Mouse (Mus musculus) heart, postnatal 0 days (tissue): Measurements from ENCODE around the gene Gnb1. TPM values are rescaled to one million over a fixed set of nuclear protein-coding genes. Genes with fewer than 3 reads are reported as not detected.

Source experiments
- ATAC-seq: fragments of 200-750 bp; cut with Nextera tagmentation; 2 replicates; pipeline ENCODE4 v1.8.0; 2017; ENCODE audit warnings: low read depth, moderate number of reproducible peaks, moderate library complexity; ENCODE audit not compliant: insufficient read depth
- DNase-seq: peaks from one replicate; pipeline ENCODE4 v3.0.0-alpha.2; 2016; ENCODE audit warnings: low spot score
- H3K27ac ChIP-seq: fragments of 300-500 bp; sonication (generic); 2 replicates; pipeline ENCODE4 v1.5.1; 2014; ENCODE audit warnings: low read depth, mild to moderate bottlenecking
- H3K27me3 ChIP-seq: fragments of 300-500 bp; sonication (generic); 2 replicates; pipeline ENCODE4 v1.6.1; 2014; ENCODE audit warnings: low read length, mixed read lengths; ENCODE audit not compliant: control insufficient read depth, insufficient read depth
- H3K36me3 ChIP-seq: fragments of 300-500 bp; sonication (generic); replicated peaks from 2 replicates; pipeline ENCODE4 v1.6.1; 2014; ENCODE audit warnings: low read length, mixed read lengths; ENCODE audit not compliant: control insufficient read depth, insufficient read depth
- H3K4me1 ChIP-seq: fragments of 300-500 bp; sonication (generic); 2 replicates; pipeline ENCODE4 v1.6.1; 2014; ENCODE audit warnings: antibody characterized with exemption; ENCODE audit not compliant: control insufficient read depth, insufficient read depth
- H3K4me2 ChIP-seq: fragments of 300-500 bp; sonication (generic); 2 replicates; pipeline ENCODE4 v1.6.1; 2014; ENCODE audit warnings: low read depth, mild to moderate bottlenecking, low read length, moderate library complexity
- H3K4me3 ChIP-seq: fragments of 300-500 bp; sonication (generic); 2 replicates; pipeline ENCODE4 v1.5.1; 2014; ENCODE audit warnings: low read depth, low read length
- H3K9ac ChIP-seq: fragments of 300-500 bp; sonication (generic); replicated peaks from 2 replicates; pipeline ENCODE4 v1.6.1; 2014; ENCODE audit warnings: low read depth, low read length, mixed read lengths
- H3K9me3 ChIP-seq: fragments of 300-500 bp; sonication (generic); replicated peaks from 2 replicates; pipeline ENCODE4 v1.6.1; 2016; ENCODE audit warnings: low read length; ENCODE audit not compliant: control insufficient read depth
- CTCF ChIP-seq: IDR thresholded peaks from 2 replicates; pipeline ENCODE4 v1.5.1; 2016; ENCODE audit warnings: antibody characterized with exemption, control low read depth, low read depth
- EP300 ChIP-seq: IDR thresholded peaks from 2 replicates; pipeline ENCODE4 v1.6.1; 2016; ENCODE audit warnings: antibody characterized with exemption, low read depth
- WGBS: fragments of 180-500 bp; shearing (Covaris S2); extraction: QIAGEN DNeasy Blood & Tissue Kit; methylation state at CpG from one replicate; pipeline ENCODE4 v1.1.7; 2014; 5-methylcytosine and 5-hydroxymethylcytosine counted together
- polyA plus RNA-seq: library from polyadenylated mRNA; unstranded; fragments of >200 nt; fragmentation: Nextera tagmentation; extraction: Ambion mirVana; gene quantifications from 2 replicates; pipeline ENCODE4 v1.2.1, GENCODE M21; 2015
- total RNA-seq: library from RNA; depleted of rRNA; stranded (reverse); fragments of >200 nt; gene quantifications from 2 replicates; pipeline ENCODE4 v1.2.3, GENCODE M21; 2014; ENCODE audit warnings: low replicate concordance

The Gnb1 gene
- total and polyA plus RNA-seq, 2 experiments from 2014 or later: 158 to 255 TPM

- WGBS: 58% methylated on average over 4 of the region's 4 CpGs
Observed at GRCm38 (mm10) chr4:155554880-155555279, 63.7 kb downstream of the Gnb1 start.

DNA sequence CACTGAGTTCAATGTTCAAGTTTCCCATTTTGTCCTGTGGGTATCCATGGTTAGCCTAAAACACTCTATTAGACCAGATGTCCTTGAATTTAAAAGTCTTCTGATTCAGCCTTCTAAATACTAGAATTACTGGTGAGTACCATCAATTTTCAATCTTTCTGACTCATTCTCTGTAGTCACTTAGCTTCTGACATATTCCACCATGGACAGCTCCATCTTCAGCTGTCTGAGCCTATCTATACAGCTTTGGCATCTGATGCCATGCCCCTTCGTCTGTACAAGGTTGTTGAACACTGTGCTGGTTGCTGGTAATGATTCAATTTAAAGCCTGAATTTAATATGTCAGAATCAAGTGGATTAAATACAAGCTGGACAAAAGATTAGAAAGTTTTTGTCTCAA, 64.3 kb downstream of the Gnb1 start:
- Histone ChIP-seq H3K4me2 (no peak overlapping the region), H3K4me3 (no peak overlapping the region), H3K9me3 (no peaks in the 10 kb centered on the region), H3K27ac (no peak overlapping the region), H3K4me1 (peaks cover 6% of the 10 kb centered on the region), H3K36me3 (peaks cover 81% of the 10 kb centered on the region), H3K9ac (no peak overlapping the region), H3K27me3 (no peaks in the 10 kb centered on the region)
- 43% methylated on average over 1 of the region's 1 CpGs for WGBS
- no peak for TF ChIP-seq CTCF
- ATAC-seq (no peak), DNase-seq (no peak)

More at GRCm38 (mm10) chr4:155554880-155555279, 63.7 kb downstream of the Gnb1 start:
- H3K36me3 ChIP-seq: peaks cover 81% of the 10 kb centered on the region
- no peak overlapping the region for H3K4me3 ChIP-seq
- 0 out of 2 replicates have a peak, but pooled peaks cover under 1% of the 10 kb centered on the region for H3K4me1 ChIP-seq
- H3K27me3 ChIP-seq: no peaks in the 10 kb centered on the region
- H3K4me2 ChIP-seq: no peak overlapping the region
- no peak for TF ChIP-seq EP300
- DNase-seq: no peak
- no peaks in the 10 kb centered on the region for H3K9me3 ChIP-seq
- ATAC-seq: no peak
- H3K9ac ChIP-seq: no peak overlapping the region
- H3K27ac ChIP-seq: no peak overlapping the region

- H3K9me3 ChIP-seq: no peaks in the 10 kb centered on the region
- 39% methylated on average over 6 of the region's 6 CpGs for WGBS
- H3K27me3 ChIP-seq: no peaks in the 10 kb centered on the region
- no peak overlapping the region for H3K4me3 ChIP-seq
- peaks cover 31% of the 10 kb centered on the region for H3K4me1 ChIP-seq
- no peak overlapping the region for H3K4me2 ChIP-seq
- peak; percentile 16 for DNase-seq
- peaks cover 50% of the 10 kb centered on the region for H3K36me3 ChIP-seq
- no peak for ATAC-seq
- no peak overlapping the region for H3K27ac ChIP-seq
- no peak for TF ChIP-seq EP300
- H3K9ac ChIP-seq: no peak overlapping the region
Observed at GRCm38 (mm10) chr4:155559454-155559853, 68.3 kb downstream of the Gnb1 start.

- peak; percentile 68 for DNase-seq
Observed at GRCm38 (mm10) chr4:155560932-155561331, 69.8 kb downstream of the Gnb1 start.

GRCm38 (mm10) chr4:155561661-155562442, 70.7 kb downstream of the Gnb1 start, which contains the start of gene Nadk:
Nadk (plus strand) TSS chr4:155562378.
- TF ChIP-seq EP300: no peak
- no peak for TF ChIP-seq CTCF
- peaks cover 39% of the 10 kb centered on the region for H3K4me1 ChIP-seq
- ATAC-seq: no peak

More at GRCm38 (mm10) chr4:155560932-155561331, 69.8 kb downstream of the Gnb1 start:
- no peaks in the 10 kb centered on the region for H3K27me3 ChIP-seq
- peak; percentile 2; the same call in 1 of the 2 replicates for ATAC-seq
- H3K27ac ChIP-seq: peak overlapping the region; percentile 94
- no peak overlapping the region; the same call in 1 of the 2 replicates for H3K9ac ChIP-seq
- TF ChIP-seq EP300 (peak; percentile 44; the same call in 1 of the 2 replicates), CTCF (no peak)
- peaks cover 39% of the 10 kb centered on the region for H3K4me1 ChIP-seq
- no peaks in the 10 kb centered on the region for H3K9me3 ChIP-seq
- no peak overlapping the region for H3K4me3 ChIP-seq
- WGBS: 15% methylated on average over 2 of the region's 2 CpGs
- no peak overlapping the region for H3K4me2 ChIP-seq
- peaks cover 35% of the 10 kb centered on the region for H3K36me3 ChIP-seq

More at GRCm38 (mm10) chr4:155561661-155562442, 70.7 kb downstream of the Gnb1 start, which contains the start of gene Nadk:
- Histone ChIP-seq H3K4me3 (peak within 1 kb of the TSS; percentile 68), H3K36me3 (peaks cover 26% of the 10 kb centered on the region), H3K27me3 (no peaks in the 10 kb centered on the region), H3K27ac (peak within 1 kb of the TSS; percentile 94), H3K4me2 (peak within 1 kb of the TSS; percentile 90), H3K9ac (peak within 1 kb of the TSS; percentile 27), H3K9me3 (no peaks in the 10 kb centered on the region)
- 57% methylated on average over 7 of the region's 7 CpGs for WGBS
- DNase-seq: peak; percentile 24
